Mouse (Mus musculus): Measurements from ENCODE around the gene Pitpnm1. TPM values are rescaled to one million over a fixed set of nuclear protein-coding genes. Genes with fewer than 3 reads are reported as not detected.

The Pitpnm1 gene
- polyA plus RNA-seq, 1 experiment from 2014 or later: 17.3 TPM

DNA sequence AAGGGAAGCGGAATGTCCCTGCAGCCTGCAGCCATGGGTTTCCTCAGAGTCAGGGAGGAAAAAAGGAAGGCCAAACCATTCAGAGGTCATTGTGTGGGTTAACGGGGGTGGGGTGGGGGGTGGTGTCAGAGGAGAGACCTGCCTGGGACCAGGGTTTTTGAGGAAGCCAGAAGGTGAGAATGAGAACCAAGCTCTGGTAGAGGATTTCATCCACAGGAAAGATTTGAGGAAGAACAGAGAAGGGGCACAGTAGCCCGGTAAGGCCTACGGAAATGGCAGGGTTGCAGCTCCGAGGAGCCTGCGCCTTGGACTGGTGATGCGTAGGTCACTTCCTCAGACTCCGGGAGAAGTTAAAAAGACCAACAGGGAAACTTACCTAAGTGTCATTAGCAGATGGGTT is 29.0 kb upstream of the Pitpnm1 start:
- Histone ChIP-seq H3K27ac (replicated peaks in 1 of 2; ENCODE audit: control insufficient read depth in 1 of 2, insufficient read depth in 1 of 2, low read depth in 2 of 2, low read length in 2 of 2) (no peak overlapping the region), H3K27me3 (ENCODE audit: control insufficient read depth, insufficient read depth, low read length) (no peaks in the 10 kb centered on the region), H3K36me3 (ENCODE audit: control insufficient read depth, insufficient read depth, low read length) (no peaks in the 10 kb centered on the region), H3K4me3 (ENCODE audit: control insufficient read depth in 1 of 2, insufficient read depth in 1 of 2, low read depth in 1 of 2, low read length in 2 of 2) (no peak overlapping the region), H3K9ac (ENCODE audit: low read length) (no peak overlapping the region), H3K4me1 (ENCODE audit: control insufficient read depth in 2 of 2, insufficient read depth in 2 of 2, low read length in 2 of 2) (no peaks in the 10 kb centered on the region), H3K4me2 (ENCODE audit: low read length) (no peak overlapping the region), H3K9me3 (ENCODE audit: control insufficient read depth, low read length) (no peaks in the 10 kb centered on the region)
- no peak for ATAC-seq (ENCODE audit: insufficient number of reproducible peaks, insufficient read depth, low FRiP score, low read depth)
- 80% methylated on average over 8 of the region's 8 CpGs for WGBS

GRCm38 (mm10) chr19:4071406-4071805 is 28.4 kb upstream of the Pitpnm1 start:
- ATAC-seq (ENCODE audit: insufficient number of reproducible peaks, insufficient read depth, low FRiP score, low read depth): no peak
- 91% methylated on average over 6 of the region's 6 CpGs for WGBS

DNA sequence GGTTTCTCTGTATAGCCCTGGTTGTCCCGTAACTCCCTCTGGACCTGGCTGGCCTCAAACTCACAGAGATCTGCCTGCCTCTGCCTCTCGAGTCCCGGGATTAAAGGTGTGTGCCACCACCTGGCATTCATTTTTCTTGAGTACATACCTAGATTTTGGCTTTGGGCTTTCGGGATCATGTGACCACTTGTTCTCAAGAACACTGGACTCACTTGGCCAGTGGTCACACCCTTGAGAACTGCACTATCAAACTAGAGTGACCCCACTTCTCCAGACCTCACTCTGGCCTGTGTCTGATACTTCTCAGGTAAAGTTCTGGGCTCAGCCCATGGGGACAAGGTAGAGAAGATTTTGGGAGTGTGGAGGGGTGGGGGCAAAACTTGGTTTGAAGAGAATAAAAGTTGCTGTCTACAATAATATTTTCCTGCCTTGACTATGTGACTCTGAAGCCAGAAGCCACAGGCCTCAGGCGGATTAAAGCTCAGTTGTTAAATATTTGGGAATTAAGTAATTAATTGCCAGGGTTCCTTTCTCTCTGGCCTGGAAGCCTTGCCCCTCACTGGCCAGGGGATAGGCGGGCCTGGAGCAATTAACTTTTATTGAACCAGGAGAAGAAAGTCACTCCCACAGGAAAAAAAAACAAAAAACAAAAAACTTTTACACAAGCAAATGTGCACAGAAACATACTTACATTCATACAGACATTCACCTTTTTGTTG is 26.9 kb upstream of the Pitpnm1 start:
- 82% methylated on average over 6 of the region's 6 CpGs for WGBS
- no peaks in the 10 kb centered on the region for H3K9me3 ChIP-seq (ENCODE audit: control insufficient read depth, low read length)
- no peaks in the 10 kb centered on the region for H3K4me1 ChIP-seq (ENCODE audit: control insufficient read depth in 2 of 2, insufficient read depth in 2 of 2, low read length in 2 of 2)
- no peak for ATAC-seq (ENCODE audit: insufficient number of reproducible peaks, insufficient read depth, low FRiP score, low read depth)
- no peak overlapping the region for H3K4me2 ChIP-seq (ENCODE audit: low read length)
- H3K27me3 ChIP-seq (ENCODE audit: control insufficient read depth, insufficient read depth, low read length): no peaks in the 10 kb centered on the region
- no peak overlapping the region for H3K9ac ChIP-seq (ENCODE audit: low read length)
- no peaks in the 10 kb centered on the region for H3K36me3 ChIP-seq (ENCODE audit: control insufficient read depth, insufficient read depth, low read length)
- H3K27ac ChIP-seq (replicated peaks in 1 of 2; ENCODE audit: control insufficient read depth in 1 of 2, insufficient read depth in 1 of 2, low read depth in 2 of 2, low read length in 2 of 2): no peak overlapping the region
- H3K4me3 ChIP-seq (ENCODE audit: control insufficient read depth in 1 of 2, insufficient read depth in 1 of 2, low read depth in 1 of 2, low read length in 2 of 2): no peak overlapping the region

More at GRCm38 (mm10) chr19:4071406-4071805, 28.4 kb upstream of the Pitpnm1 start:
- H3K4me3 ChIP-seq (ENCODE audit: control insufficient read depth in 1 of 2, insufficient read depth in 1 of 2, low read depth in 1 of 2, low read length in 2 of 2): no peak overlapping the region
- H3K27me3 ChIP-seq (ENCODE audit: control insufficient read depth, insufficient read depth, low read length): no peaks in the 10 kb centered on the region
- no peak overlapping the region for H3K4me2 ChIP-seq (ENCODE audit: low read length)
- H3K36me3 ChIP-seq (ENCODE audit: control insufficient read depth, insufficient read depth, low read length): no peaks in the 10 kb centered on the region
- H3K27ac ChIP-seq (replicated peaks in 1 of 2; ENCODE audit: control insufficient read depth in 1 of 2, insufficient read depth in 1 of 2, low read depth in 2 of 2, low read length in 2 of 2): no peak overlapping the region
- no peaks in the 10 kb centered on the region for H3K4me1 ChIP-seq (ENCODE audit: control insufficient read depth in 2 of 2, insufficient read depth in 2 of 2, low read length in 2 of 2)
- no peaks in the 10 kb centered on the region for H3K9me3 ChIP-seq (ENCODE audit: control insufficient read depth, low read length)
- no peak overlapping the region for H3K9ac ChIP-seq (ENCODE audit: low read length)

GRCm38 (mm10) chr19:4075531-4075930 is 24.3 kb upstream of the Pitpnm1 start:
- 88% methylated on average over 1 of the region's 1 CpGs for WGBS
- Histone ChIP-seq H3K9ac (ENCODE audit: low read length) (no peak overlapping the region), H3K27ac (replicated peaks in 1 of 2; ENCODE audit: control insufficient read depth in 1 of 2, insufficient read depth in 1 of 2, low read depth in 2 of 2, low read length in 2 of 2) (no peak overlapping the region), H3K4me3 (ENCODE audit: control insufficient read depth in 1 of 2, insufficient read depth in 1 of 2, low read depth in 1 of 2, low read length in 2 of 2) (no peak overlapping the region), H3K36me3 (ENCODE audit: control insufficient read depth, insufficient read depth, low read length) (no peaks in the 10 kb centered on the region), H3K4me1 (ENCODE audit: control insufficient read depth in 2 of 2, insufficient read depth in 2 of 2, low read length in 2 of 2) (no peaks in the 10 kb centered on the region), H3K27me3 (ENCODE audit: control insufficient read depth, insufficient read depth, low read length) (no peaks in the 10 kb centered on the region), H3K4me2 (ENCODE audit: low read length) (no peak overlapping the region), H3K9me3 (ENCODE audit: control insufficient read depth, low read length) (no peaks in the 10 kb centered on the region)
- no peak for ATAC-seq (ENCODE audit: insufficient number of reproducible peaks, insufficient read depth, low FRiP score, low read depth)

DNA sequence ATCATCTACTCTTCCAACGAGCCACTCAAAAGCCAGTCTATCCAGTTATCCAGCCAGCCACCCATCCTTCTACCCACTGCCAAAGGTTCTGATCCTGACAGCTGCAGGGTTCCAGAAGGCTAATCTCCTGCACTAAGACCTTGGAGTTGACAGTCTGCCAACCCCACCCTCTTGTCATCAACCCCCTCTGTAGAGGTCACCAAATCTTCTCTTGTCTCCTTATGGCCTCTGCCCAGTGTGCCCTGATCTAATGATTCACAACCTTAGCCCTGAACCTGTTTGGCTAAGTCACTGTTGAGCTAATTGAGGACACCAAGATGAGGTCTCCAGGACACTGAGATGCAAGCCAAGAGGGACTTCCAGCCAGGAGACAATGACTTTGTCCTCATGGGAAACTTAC is 20.2 kb upstream of the Pitpnm1 start:
- 0 out of 2 replicates have a peak, but pooled peaks cover 5% of the 10 kb centered on the region for H3K27me3 ChIP-seq (ENCODE audit: control insufficient read depth, insufficient read depth, low read length)
- no peak overlapping the region for H3K27ac ChIP-seq (replicated peaks in 1 of 2; ENCODE audit: control insufficient read depth in 1 of 2, insufficient read depth in 1 of 2, low read depth in 2 of 2, low read length in 2 of 2)
- H3K36me3 ChIP-seq (ENCODE audit: control insufficient read depth, insufficient read depth, low read length): no peaks in the 10 kb centered on the region
- no peak for ATAC-seq (ENCODE audit: insufficient number of reproducible peaks, insufficient read depth, low FRiP score, low read depth)
- H3K4me2 ChIP-seq (ENCODE audit: low read length): no peak overlapping the region
- 60% methylated on average over 1 of the region's 1 CpGs for WGBS
- H3K4me1 ChIP-seq (ENCODE audit: control insufficient read depth in 2 of 2, insufficient read depth in 2 of 2, low read length in 2 of 2): no peaks in the 10 kb centered on the region
- H3K9me3 ChIP-seq (ENCODE audit: control insufficient read depth, low read length): no peaks in the 10 kb centered on the region
- no peak overlapping the region for H3K9ac ChIP-seq (ENCODE audit: low read length)
- H3K4me3 ChIP-seq (ENCODE audit: control insufficient read depth in 1 of 2, insufficient read depth in 1 of 2, low read depth in 1 of 2, low read length in 2 of 2): no peak overlapping the region

GRCm38 (mm10) chr19:4080511-4081009 is 19.2 kb upstream of the Pitpnm1 start:
- Histone ChIP-seq H3K36me3 (ENCODE audit: control insufficient read depth, insufficient read depth, low read length) (no peaks in the 10 kb centered on the region), H3K27me3 (ENCODE audit: control insufficient read depth, insufficient read depth, low read length) (0 out of 2 replicates have a peak, but pooled peaks cover 5% of the 10 kb centered on the region), H3K9ac (ENCODE audit: low read length) (no peak overlapping the region), H3K4me1 (ENCODE audit: control insufficient read depth in 2 of 2, insufficient read depth in 2 of 2, low read length in 2 of 2) (no peaks in the 10 kb centered on the region), H3K4me3 (ENCODE audit: control insufficient read depth in 1 of 2, insufficient read depth in 1 of 2, low read depth in 1 of 2, low read length in 2 of 2) (no peak overlapping the region), H3K4me2 (ENCODE audit: low read length) (no peak overlapping the region), H3K9me3 (ENCODE audit: control insufficient read depth, low read length) (no peaks in the 10 kb centered on the region), H3K27ac (replicated peaks in 1 of 2; ENCODE audit: control insufficient read depth in 1 of 2, insufficient read depth in 1 of 2, low read depth in 2 of 2, low read length in 2 of 2) (no peak overlapping the region)
- ATAC-seq (ENCODE audit: insufficient number of reproducible peaks, insufficient read depth, low FRiP score, low read depth): no peak
- 53% methylated on average over 8 of the region's 8 CpGs for WGBS

GRCm38 (mm10) chr19:4081394-4081793 is 18.4 kb upstream of the Pitpnm1 start, which contains the start of gene Cabp2:
TSS of gene Cabp2 (plus strand) at chr19:4081578.
- H3K4me2 ChIP-seq (ENCODE audit: low read length): no peak within 1 kb of the TSS
- no peak within 1 kb of the TSS for H3K27ac ChIP-seq (replicated peaks in 1 of 2; ENCODE audit: control insufficient read depth in 1 of 2, insufficient read depth in 1 of 2, low read depth in 2 of 2, low read length in 2 of 2)
- H3K27me3 ChIP-seq (ENCODE audit: control insufficient read depth, insufficient read depth, low read length): 0 out of 2 replicates have a peak, but pooled peaks cover 5% of the 10 kb centered on the region
- no peak for ATAC-seq (ENCODE audit: insufficient number of reproducible peaks, insufficient read depth, low FRiP score, low read depth)
- no peak within 1 kb of the TSS for H3K9ac ChIP-seq (ENCODE audit: low read length)
- H3K4me3 ChIP-seq (ENCODE audit: control insufficient read depth in 1 of 2, insufficient read depth in 1 of 2, low read depth in 1 of 2, low read length in 2 of 2): no peak within 1 kb of the TSS
- no peaks in the 10 kb centered on the region for H3K4me1 ChIP-seq (ENCODE audit: control insufficient read depth in 2 of 2, insufficient read depth in 2 of 2, low read length in 2 of 2)
- H3K36me3 ChIP-seq (ENCODE audit: control insufficient read depth, insufficient read depth, low read length): no peaks in the 10 kb centered on the region
- no peaks in the 10 kb centered on the region for H3K9me3 ChIP-seq (ENCODE audit: control insufficient read depth, low read length)
- WGBS: 81% methylated on average over 3 of the region's 3 CpGs

Data from heart, embryonic 14.5 days (tissue).